ENCODE assay signal across 8 mouse cellular contexts in the genomic region with DNA sequence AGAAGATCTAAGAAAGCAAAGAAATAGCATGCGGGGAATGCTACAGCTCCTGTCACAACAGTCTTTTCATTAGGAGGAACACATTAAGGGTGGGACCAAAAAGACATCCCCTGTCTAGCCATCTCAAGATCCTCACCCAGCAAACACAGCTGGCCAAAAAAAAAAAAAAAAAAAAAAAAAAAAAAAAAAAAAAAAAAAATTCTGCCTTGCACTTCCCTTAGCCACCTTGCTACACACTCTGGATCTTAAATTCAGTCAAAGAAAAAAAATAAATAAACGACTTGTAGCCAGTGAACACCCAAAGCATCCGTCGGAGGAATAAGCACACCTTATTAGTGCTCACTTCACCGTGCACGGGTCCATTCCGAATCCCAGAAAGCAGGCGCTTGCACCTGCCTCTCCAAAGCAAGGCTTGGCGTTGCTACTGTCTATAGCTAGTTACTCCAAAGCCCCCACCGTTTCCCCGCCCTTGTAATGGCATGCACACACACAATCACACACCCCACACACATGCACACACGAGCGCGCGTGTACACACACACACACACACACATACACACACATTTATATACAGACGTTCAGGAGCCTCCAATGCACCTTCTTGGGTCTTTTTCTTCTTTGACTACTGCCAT.
DNase-seq lines count a peak whose midpoint lies in the region; ATAC-seq and TF ChIP-seq lines count a peak whose summit lies in the region.

No protein-coding gene starts in this region.

- no peaks in the 10 kb centered on the region for H3K9me3 ChIP-seq in heart, embryonic 10.5 days
- H3K9me3 ChIP-seq in ES-Bruce4 (replicated peaks; ENCODE audit: control insufficient read depth, insufficient read depth, low read length, poor library complexity, severe bottlenecking), result no peaks in the 10 kb centered on the region
- H3K9me3 ChIP-seq in forebrain, embryonic 10.5 days, result no peaks in the 10 kb centered on the region
- H3K9me3 ChIP-seq in liver, embryonic 13.5 days (replicated peaks), result no peaks in the 10 kb centered on the region

- no peaks in the 10 kb centered on the region for H3K79me2 ChIP-seq in heart, adult 2 months (replicated peaks; ENCODE audit: control insufficient read depth, insufficient read depth, low read length)

- TF ChIP-seq EP300 in heart, adult 2 months (IDR thresholded peaks at IDR 0.05; ENCODE audit: insufficient read depth, low read depth, low read length), result no peak
- TF ChIP-seq EP300 in ES-Bruce4 (IDR thresholded peaks at IDR 0.05; ENCODE audit: insufficient read depth, low read depth, low read length), result no peak

- H3K36me3 ChIP-seq in heart, embryonic 10.5 days, result no peaks in the 10 kb centered on the region
- H3K36me3 ChIP-seq in heart, adult 2 months (ENCODE audit: control insufficient read depth, insufficient read depth, low read length), result no peaks in the 10 kb centered on the region
- no peaks in the 10 kb centered on the region for H3K36me3 ChIP-seq in ES-Bruce4 (ENCODE audit: control insufficient read depth, insufficient read depth, low read length, poor library complexity, severe bottlenecking)
- H3K36me3 ChIP-seq in forebrain, embryonic 10.5 days (replicated peaks), result no peaks in the 10 kb centered on the region
- no peaks in the 10 kb centered on the region for H3K36me3 ChIP-seq in liver, embryonic 13.5 days

- intact Hi-C loops in heart, adult 2 months (cut with DNase I), result no loop called here

- no peak for ATAC-seq in liver, embryonic 13.5 days (ENCODE audit: low read depth)
- ATAC-seq in activated CD4-positive, CD25-positive, alpha-beta regulatory T cell, adult 4 months, result no peak

- TF ChIP-seq POLR2A in heart, adult 2 months (IDR thresholded peaks at IDR 0.05; ENCODE audit: insufficient read depth, low read depth, low read length), result no peak
- no peak for TF ChIP-seq POLR2A in ES-Bruce4 (IDR thresholded peaks at IDR 0.05; ENCODE audit: insufficient read depth, low read length)

- no peak for DNase-seq in heart, embryonic 10.5 days (ENCODE audit: low spot score)
- no peak for DNase-seq in heart, adult 2 months
- DNase-seq in forebrain, embryonic 10.5 days (ENCODE audit: extremely low spot score, low spot score), result no peak
- no peak for DNase-seq in liver, embryonic 13.5 days
- DNase-seq in T-cell, adult 2 months (ENCODE audit: low spot score), result no peak
- no peak for DNase-seq in gastrocnemius, postnatal 10 days

- 19% methylated on average over 16 of the region's 16 CpGs for WGBS in heart, embryonic 10.5 days
- 38% methylated on average over 16 of the region's 16 CpGs for WGBS in heart, adult 2 months
- WGBS in forebrain, embryonic 10.5 days, result 11% methylated on average over 16 of the region's 16 CpGs
- WGBS in liver, embryonic 13.5 days (ENCODE audit: insufficient replicate concordance), result 22% methylated on average over 16 of the region's 16 CpGs

- peak overlapping the region; percentile 55 for H3K4me3 ChIP-seq in heart, embryonic 10.5 days
- no peak overlapping the region for H3K4me3 ChIP-seq in heart, adult 2 months
- peak overlapping the region; percentile 32 for H3K4me3 ChIP-seq in ES-Bruce4 (ENCODE audit: low read depth, low read length)
- H3K4me3 ChIP-seq in forebrain, embryonic 10.5 days, result peak overlapping the region; percentile 53
- H3K4me3 ChIP-seq in liver, embryonic 13.5 days (replicated peaks), result no peak overlapping the region

- no peak for TF ChIP-seq CTCF in heart, adult 2 months (IDR thresholded peaks at IDR 0.05)
- no peak for TF ChIP-seq CTCF in ES-Bruce4 (IDR thresholded peaks at IDR 0.05; ENCODE audit: low read depth, low read length)

- no peak overlapping the region for H3K9ac ChIP-seq in heart, adult 2 months (ENCODE audit: low read depth, low read length)
- H3K9ac ChIP-seq in ES-Bruce4 (ENCODE audit: low read depth, poor library complexity, severe bottlenecking), result no peak overlapping the region
- no peak overlapping the region for H3K9ac ChIP-seq in liver, embryonic 13.5 days

- H3K27me3 ChIP-seq in heart, embryonic 10.5 days (ENCODE audit: insufficient read depth, poor library complexity, severe bottlenecking), result 0 out of 2 replicates have a peak, but pooled peaks cover 2% of the 10 kb centered on the region
- H3K27me3 ChIP-seq in heart, adult 2 months (ENCODE audit: control insufficient read depth, insufficient read depth, low read length), result no peaks in the 10 kb centered on the region
- H3K27me3 ChIP-seq in ES-Bruce4 (ENCODE audit: control insufficient read depth, insufficient read depth, low read length, poor library complexity, severe bottlenecking), result no peaks in the 10 kb centered on the region
- peaks cover 33% of the 10 kb centered on the region for H3K27me3 ChIP-seq in forebrain, embryonic 10.5 days (ENCODE audit: poor library complexity, severe bottlenecking)
- H3K27me3 ChIP-seq in liver, embryonic 13.5 days, result peaks cover 12% of the 10 kb centered on the region

- H3K4me1 ChIP-seq in heart, embryonic 10.5 days, result peaks cover 16% of the 10 kb centered on the region; the same call in 1 of the 2 replicates
- no peaks in the 10 kb centered on the region for H3K4me1 ChIP-seq in heart, adult 2 months (ENCODE audit: control insufficient read depth, insufficient read depth, low read length)
- H3K4me1 ChIP-seq in ES-Bruce4 (ENCODE audit: control insufficient read depth, insufficient read depth, low read length), result peaks cover 5% of the 10 kb centered on the region
- H3K4me1 ChIP-seq in forebrain, embryonic 10.5 days, result peaks cover 25% of the 10 kb centered on the region
- no peaks in the 10 kb centered on the region for H3K4me1 ChIP-seq in liver, embryonic 13.5 days (replicated peaks)

- peak overlapping the region; percentile 41 for H3K4me2 ChIP-seq in liver, embryonic 13.5 days

- H3K27ac ChIP-seq in heart, embryonic 10.5 days, result no peak overlapping the region
- no peak overlapping the region for H3K27ac ChIP-seq in heart, adult 2 months
- no peak overlapping the region for H3K27ac ChIP-seq in ES-Bruce4 (ENCODE audit: insufficient read depth, low read length)
- H3K27ac ChIP-seq in forebrain, embryonic 10.5 days, result peak overlapping the region; percentile 63
- no peak overlapping the region for H3K27ac ChIP-seq in liver, embryonic 13.5 days

Comparison
In these comparisons a context has a peak if more than half of its experiments do, and no peak if none do; other contexts are left out.
1. H3K4me3 ChIP-seq: peak in heart, embryonic 10.5 days (single experiment), ES-Bruce4 (single experiment) and forebrain, embryonic 10.5 days (single experiment); none in heart, adult 2 months (single experiment) and liver, embryonic 13.5 days (single experiment).